Mouse (Mus musculus): ENCODE results near the gene Mapk10. TPM values are rescaled to one million over a fixed set of nuclear protein-coding genes. Genes with fewer than 3 reads are reported as not detected.

Gene Mapk10
- polyA plus RNA-seq, 1 experiment from 2014 or later = 30.1 TPM

DNA sequence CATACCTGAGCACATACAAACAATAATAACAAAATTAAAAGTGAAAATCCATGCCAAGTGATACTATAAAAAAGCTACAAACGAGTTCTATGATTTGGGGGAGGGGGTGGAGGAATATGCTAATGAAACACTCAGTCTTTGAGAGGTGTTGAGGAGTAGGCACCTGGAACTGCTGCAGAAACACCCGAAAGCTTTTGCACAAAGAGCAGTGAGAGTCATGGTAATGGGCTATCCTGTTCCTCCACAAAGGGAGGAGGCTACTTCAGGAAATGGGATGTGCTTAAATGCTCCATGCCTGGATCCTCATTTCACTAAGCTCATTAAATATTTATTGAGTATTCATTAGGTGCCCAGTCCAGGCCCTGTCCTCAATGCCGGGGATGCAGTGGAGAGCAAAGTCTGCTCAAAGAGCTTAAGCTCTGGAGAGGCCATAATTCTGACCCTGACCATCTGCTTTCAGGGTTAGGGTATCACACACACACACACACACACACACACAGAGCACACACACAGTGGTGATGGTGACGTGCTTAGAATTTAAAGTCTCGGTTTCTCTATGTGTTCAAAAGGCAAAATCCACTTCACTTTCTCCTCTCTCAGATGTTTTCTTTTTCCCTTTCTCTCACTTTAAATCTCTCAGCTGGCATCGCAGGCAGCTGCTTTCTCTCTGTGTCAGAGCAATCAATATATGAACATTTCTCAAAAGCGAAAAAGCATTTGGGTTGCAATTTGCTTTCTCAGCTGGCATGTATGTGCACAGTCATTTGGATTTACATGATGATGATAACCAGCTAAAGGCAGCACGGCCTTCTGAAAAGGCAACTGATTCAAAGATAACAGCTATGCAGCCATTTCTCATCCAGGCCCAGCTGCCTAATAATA lies 50.6 kb downstream of the Mapk10 start:
- DNase-seq (ENCODE audit: low spot score) = no peak
- 55% methylated on average over 8 of the region's 8 CpGs for WGBS
- no peak overlapping the region for H3K4me2 ChIP-seq (ENCODE audit: low read depth, low read length, severe bottlenecking)

GRCm38 (mm10) chr5:103140935-103141334 lies 70.2 kb downstream of the Mapk10 start:
- H3K9ac ChIP-seq (ENCODE audit: low read length) = no peak overlapping the region
- no peaks in the 10 kb centered on the region for H3K4me1 ChIP-seq (replicated peaks; ENCODE audit: control insufficient read depth, insufficient read depth, low read length)
- H3K27me3 ChIP-seq (ENCODE audit: control insufficient read depth, insufficient read depth, low read length) = no peaks in the 10 kb centered on the region
- no peaks in the 10 kb centered on the region for H3K36me3 ChIP-seq (ENCODE audit: control insufficient read depth, insufficient read depth, low read length)
- no peak overlapping the region for H3K4me2 ChIP-seq (ENCODE audit: low read depth, low read length, severe bottlenecking)
- no peak for DNase-seq (ENCODE audit: low spot score)
- no peak overlapping the region for H3K27ac ChIP-seq (ENCODE audit: low read depth, low read length)
- no peak for ATAC-seq (replicated peaks; ENCODE audit: low FRiP score)
- H3K4me3 ChIP-seq (ENCODE audit: low read depth, low read length) = no peak overlapping the region
- WGBS = 66% methylated on average over 5 of the region's 5 CpGs
- no peaks in the 10 kb centered on the region for H3K9me3 ChIP-seq (ENCODE audit: control insufficient read depth, low read length)

More for the DNA sequence above, 50.6 kb downstream of the Mapk10 start:
- H3K9me3 ChIP-seq (ENCODE audit: control insufficient read depth, low read length) = no peaks in the 10 kb centered on the region
- ATAC-seq (replicated peaks; ENCODE audit: low FRiP score) = peak; percentile 89
- peaks cover 8% of the 10 kb centered on the region for H3K4me1 ChIP-seq (replicated peaks; ENCODE audit: control insufficient read depth, insufficient read depth, low read length)
- H3K27ac ChIP-seq (ENCODE audit: low read depth, low read length) = peak overlapping the region; percentile 75
- H3K9ac ChIP-seq (ENCODE audit: low read length) = no peak overlapping the region
- no peaks in the 10 kb centered on the region for H3K27me3 ChIP-seq (ENCODE audit: control insufficient read depth, insufficient read depth, low read length)
- no peaks in the 10 kb centered on the region for H3K36me3 ChIP-seq (ENCODE audit: control insufficient read depth, insufficient read depth, low read length)
- H3K4me3 ChIP-seq (ENCODE audit: low read depth, low read length) = no peak overlapping the region

- no peak overlapping the region for H3K4me3 ChIP-seq (ENCODE audit: low read depth, low read length)
- H3K9me3 ChIP-seq (ENCODE audit: control insufficient read depth, low read length) = no peaks in the 10 kb centered on the region
- ATAC-seq (replicated peaks; ENCODE audit: low FRiP score) = no peak
- no peak overlapping the region for H3K4me2 ChIP-seq (ENCODE audit: low read depth, low read length, severe bottlenecking)
- no peak for DNase-seq (ENCODE audit: low spot score)
- H3K4me1 ChIP-seq (replicated peaks; ENCODE audit: control insufficient read depth, insufficient read depth, low read length) = no peaks in the 10 kb centered on the region
- H3K9ac ChIP-seq (ENCODE audit: low read length) = no peak overlapping the region
- H3K27me3 ChIP-seq (ENCODE audit: control insufficient read depth, insufficient read depth, low read length) = no peaks in the 10 kb centered on the region
- no peak overlapping the region for H3K27ac ChIP-seq (ENCODE audit: low read depth, low read length)
- no peaks in the 10 kb centered on the region for H3K36me3 ChIP-seq (ENCODE audit: control insufficient read depth, insufficient read depth, low read length)
- 89% methylated on average over 9 of the region's 9 CpGs for WGBS
These were observed 76.3 kb downstream of the Mapk10 start for GRCm38 (mm10) chr5:103134839-103135238.

- no peaks in the 10 kb centered on the region for H3K4me1 ChIP-seq (replicated peaks; ENCODE audit: control insufficient read depth, insufficient read depth, low read length)
- H3K27me3 ChIP-seq (ENCODE audit: control insufficient read depth, insufficient read depth, low read length) = no peaks in the 10 kb centered on the region
- ATAC-seq (replicated peaks; ENCODE audit: low FRiP score) = no peak
- no peak overlapping the region for H3K4me2 ChIP-seq (ENCODE audit: low read depth, low read length, severe bottlenecking)
- no peak overlapping the region for H3K4me3 ChIP-seq (ENCODE audit: low read depth, low read length)
- H3K36me3 ChIP-seq (ENCODE audit: control insufficient read depth, insufficient read depth, low read length) = no peaks in the 10 kb centered on the region
- no peak for DNase-seq (ENCODE audit: low spot score)
- WGBS = 81% methylated on average over 9 of the region's 9 CpGs
- no peak overlapping the region for H3K9ac ChIP-seq (ENCODE audit: low read length)
- no peak overlapping the region for H3K27ac ChIP-seq (ENCODE audit: low read depth, low read length)
- no peaks in the 10 kb centered on the region for H3K9me3 ChIP-seq (ENCODE audit: control insufficient read depth, low read length)
These were observed 77.5 kb downstream of the Mapk10 start for GRCm38 (mm10) chr5:103133626-103134025.

DNA sequence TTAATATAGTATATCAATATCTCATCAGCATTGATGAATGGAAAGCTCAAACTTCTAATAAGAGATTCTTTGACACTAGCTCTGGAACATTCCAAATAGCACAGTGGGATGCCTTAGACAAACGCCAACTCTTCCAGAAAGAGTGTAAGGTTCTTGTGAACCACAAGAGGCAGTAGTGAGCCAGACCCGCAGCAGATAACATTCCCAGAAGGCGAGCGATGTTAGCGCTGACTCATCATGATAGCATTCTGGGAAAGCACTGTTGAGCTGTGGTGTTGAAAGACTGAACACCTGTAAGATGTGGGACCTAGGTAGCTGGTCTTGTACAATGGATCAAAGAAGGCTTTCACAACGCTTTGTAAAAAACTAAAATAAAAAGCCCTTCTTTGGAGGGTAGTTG lies 78.3 kb downstream of the Mapk10 start:
- no peak overlapping the region for H3K9ac ChIP-seq (ENCODE audit: low read length)
- ATAC-seq (replicated peaks; ENCODE audit: low FRiP score) = no peak
- DNase-seq (ENCODE audit: low spot score) = no peak
- no peak overlapping the region for H3K4me3 ChIP-seq (ENCODE audit: low read depth, low read length)
- H3K9me3 ChIP-seq (ENCODE audit: control insufficient read depth, low read length) = no peaks in the 10 kb centered on the region
- H3K4me2 ChIP-seq (ENCODE audit: low read depth, low read length, severe bottlenecking) = no peak overlapping the region
- H3K36me3 ChIP-seq (ENCODE audit: control insufficient read depth, insufficient read depth, low read length) = no peaks in the 10 kb centered on the region
- no peaks in the 10 kb centered on the region for H3K27me3 ChIP-seq (ENCODE audit: control insufficient read depth, insufficient read depth, low read length)
- WGBS = 86% methylated on average over 6 of the region's 6 CpGs
- H3K4me1 ChIP-seq (replicated peaks; ENCODE audit: control insufficient read depth, insufficient read depth, low read length) = no peaks in the 10 kb centered on the region
- H3K27ac ChIP-seq (ENCODE audit: low read depth, low read length) = no peak overlapping the region

- WGBS = 85% methylated on average over 3 of the region's 3 CpGs
These were observed 91.5 kb downstream of the Mapk10 start for GRCm38 (mm10) chr5:103119618-103120017.

DNA sequence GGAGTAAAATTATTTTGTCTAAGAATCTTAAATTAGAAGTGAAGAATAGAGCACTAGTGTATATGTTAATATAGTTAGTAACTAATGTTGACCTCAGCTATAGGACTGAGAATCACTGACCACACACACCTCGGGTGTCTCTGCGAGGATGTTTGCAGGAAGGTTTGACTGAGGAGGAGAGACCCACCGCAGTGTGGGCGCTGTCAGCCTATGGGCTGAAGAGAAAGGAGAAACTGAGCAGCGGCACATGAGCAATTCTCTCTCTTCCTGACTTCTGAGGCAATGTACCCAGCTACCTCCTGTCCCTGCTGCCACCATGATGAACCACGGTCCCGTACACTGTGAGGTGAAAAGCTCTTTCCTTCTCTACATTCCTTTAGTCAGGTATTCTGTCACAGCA lies 95.6 kb downstream of the Mapk10 start:
- Histone ChIP-seq H3K9me3 (ENCODE audit: control insufficient read depth, low read length) (no peaks in the 10 kb centered on the region), H3K4me2 (ENCODE audit: low read depth, low read length, severe bottlenecking) (no peak overlapping the region), H3K4me1 (replicated peaks; ENCODE audit: control insufficient read depth, insufficient read depth, low read length) (no peaks in the 10 kb centered on the region), H3K36me3 (ENCODE audit: control insufficient read depth, insufficient read depth, low read length) (no peaks in the 10 kb centered on the region), H3K27ac (ENCODE audit: low read depth, low read length) (no peak overlapping the region), H3K9ac (ENCODE audit: low read length) (no peak overlapping the region), H3K4me3 (ENCODE audit: low read depth, low read length) (no peak overlapping the region), H3K27me3 (ENCODE audit: control insufficient read depth, insufficient read depth, low read length) (no peaks in the 10 kb centered on the region)
- ATAC-seq (replicated peaks; ENCODE audit: low FRiP score) (no peak), DNase-seq (ENCODE audit: low spot score) (no peak)
- 89% methylated on average over 7 of the region's 7 CpGs for WGBS

More at GRCm38 (mm10) chr5:103119618-103120017, 91.5 kb downstream of the Mapk10 start:
- Histone ChIP-seq H3K9me3 (ENCODE audit: control insufficient read depth, low read length) (no peaks in the 10 kb centered on the region), H3K4me1 (replicated peaks; ENCODE audit: control insufficient read depth, insufficient read depth, low read length) (no peaks in the 10 kb centered on the region), H3K4me3 (ENCODE audit: low read depth, low read length) (no peak overlapping the region), H3K9ac (ENCODE audit: low read length) (no peak overlapping the region), H3K36me3 (ENCODE audit: control insufficient read depth, insufficient read depth, low read length) (no peaks in the 10 kb centered on the region), H3K4me2 (ENCODE audit: low read depth, low read length, severe bottlenecking) (no peak overlapping the region), H3K27me3 (ENCODE audit: control insufficient read depth, insufficient read depth, low read length) (no peaks in the 10 kb centered on the region), H3K27ac (ENCODE audit: low read depth, low read length) (no peak overlapping the region)
- ATAC-seq (replicated peaks; ENCODE audit: low FRiP score) (no peak), DNase-seq (ENCODE audit: low spot score) (no peak)

DNA sequence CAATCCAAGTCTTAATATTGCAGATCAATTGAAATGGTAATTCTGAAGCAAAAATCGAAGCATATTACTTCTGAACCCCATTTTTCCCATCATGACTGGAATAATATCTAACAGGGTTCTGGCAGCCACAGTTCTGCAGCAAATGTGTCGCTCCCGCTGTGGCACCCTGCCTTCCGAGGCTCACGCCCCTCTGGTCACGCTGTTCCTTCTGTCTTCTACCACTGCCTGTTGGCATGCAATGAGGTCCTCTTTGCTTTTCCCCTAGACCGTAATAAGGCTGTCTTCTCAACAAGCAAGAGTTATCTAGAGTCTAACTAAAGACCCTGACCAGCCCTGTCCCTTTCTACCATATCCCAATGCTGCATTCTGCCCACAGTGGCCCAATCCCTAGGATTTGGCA lies 98.7 kb downstream of the Mapk10 start:
- Histone ChIP-seq H3K27me3 (ENCODE audit: control insufficient read depth, insufficient read depth, low read length) (no peaks in the 10 kb centered on the region), H3K36me3 (ENCODE audit: control insufficient read depth, insufficient read depth, low read length) (no peaks in the 10 kb centered on the region), H3K4me2 (ENCODE audit: low read depth, low read length, severe bottlenecking) (no peak overlapping the region), H3K4me1 (replicated peaks; ENCODE audit: control insufficient read depth, insufficient read depth, low read length) (no peaks in the 10 kb centered on the region), H3K9ac (ENCODE audit: low read length) (no peak overlapping the region), H3K27ac (ENCODE audit: low read depth, low read length) (no peak overlapping the region), H3K4me3 (ENCODE audit: low read depth, low read length) (no peak overlapping the region), H3K9me3 (ENCODE audit: control insufficient read depth, low read length) (no peaks in the 10 kb centered on the region)
- 89% methylated on average over 7 of the region's 7 CpGs for WGBS
- DNase-seq (ENCODE audit: low spot score) = no peak
- no peak for ATAC-seq (replicated peaks; ENCODE audit: low FRiP score)

GRCm38 (mm10) chr5:103109409-103109808 lies 101.7 kb downstream of the Mapk10 start:
- no peak for ATAC-seq (replicated peaks; ENCODE audit: low FRiP score)
- Histone ChIP-seq H3K27me3 (ENCODE audit: control insufficient read depth, insufficient read depth, low read length) (no peaks in the 10 kb centered on the region), H3K36me3 (ENCODE audit: control insufficient read depth, insufficient read depth, low read length) (no peaks in the 10 kb centered on the region), H3K4me1 (replicated peaks; ENCODE audit: control insufficient read depth, insufficient read depth, low read length) (no peaks in the 10 kb centered on the region), H3K9me3 (ENCODE audit: control insufficient read depth, low read length) (no peaks in the 10 kb centered on the region), H3K27ac (ENCODE audit: low read depth, low read length) (no peak overlapping the region), H3K4me3 (ENCODE audit: low read depth, low read length) (no peak overlapping the region), H3K4me2 (ENCODE audit: low read depth, low read length, severe bottlenecking) (no peak overlapping the region), H3K9ac (ENCODE audit: low read length) (no peak overlapping the region)
- WGBS = 78% methylated on average over 1 of the region's 1 CpGs
- no peak for DNase-seq (ENCODE audit: low spot score)
